Mouse (Mus musculus) G1E (cell line): Measurements from ENCODE around the gene Mmp28. TPM values are rescaled to one million over a fixed set of nuclear protein-coding genes. Genes with fewer than 3 reads are reported as not detected.

Source experiments
- ATAC-seq: 2 replicates; pipeline ENCODE4 v1.8.0; 2016; ENCODE audit warnings: mild to moderate bottlenecking; ENCODE audit not compliant: insufficient number of reproducible peaks, poor library complexity, low FRiP score, severe bottlenecking; ENCODE audit errors: extremely low read depth
- DNase-seq: peaks from one replicate; pipeline ENCODE4 v3.0.0; 2012; ENCODE audit warnings: low spot score
- H3K27me3 ChIP-seq: 2 replicates; pipeline ENCODE4 v1.6.1; 2012; ENCODE audit warnings: mild to moderate bottlenecking, low read length, inconsistent platforms; ENCODE audit not compliant: insufficient read depth
- H3K36me3 ChIP-seq: replicated peaks from 2 replicates; pipeline ENCODE3; 2012; ENCODE audit warnings: mild to moderate bottlenecking, inconsistent platforms
- H3K4me1 ChIP-seq: 2 replicates; pipeline ENCODE4 v1.6.1; 2012; ENCODE audit warnings: low read depth, low read length, inconsistent platforms, mixed read lengths; ENCODE audit not compliant: insufficient read depth
- H3K4me3 ChIP-seq: 2 replicates; pipeline ENCODE4 v1.5.1; 2012; ENCODE audit warnings: low read depth, mild to moderate bottlenecking, inconsistent platforms, low read length, moderate library complexity, mixed read lengths
- H3K9me3 ChIP-seq: replicated peaks from 2 replicates; pipeline ENCODE4 v1.6.1; 2012; ENCODE audit warnings: inconsistent platforms
- CTCF ChIP-seq: IDR thresholded peaks from 2 replicates; pipeline ENCODE4 v1.5.1; 2012; ENCODE audit warnings: low read depth, low read length, inconsistent platforms, mixed read lengths
- GATA1 ChIP-seq: IDR thresholded peaks from 2 replicates; pipeline ENCODE4 v1.6.1; 2012; ENCODE audit warnings: borderline replicate concordance, low read length, inconsistent platforms, mixed read lengths
- GATA2 ChIP-seq: IDR thresholded peaks from 2 replicates; pipeline ENCODE4 v1.6.1; 2012; ENCODE audit warnings: low read depth, low read length, inconsistent platforms, borderline replicate concordance
- POLR2AphosphoS5 ChIP-seq: IDR thresholded peaks from 2 replicates; pipeline ENCODE4 v1.6.1; 2012; ENCODE audit warnings: low read depth, low read length, inconsistent platforms; ENCODE audit not compliant: insufficient replicate concordance
- TAL1 ChIP-seq: conservative IDR thresholded peaks from 2 replicates; pipeline ENCODE4 v1.6.1; 2012; ENCODE audit warnings: low read depth, low read length, inconsistent platforms, mixed read lengths
- polyA plus RNA-seq: library from polyadenylated mRNA; stranded (reverse); fragments of >175 nt; gene quantifications from 2 replicates; pipeline ENCODE4 v1.2.3, GENCODE M21; 2012
- total RNA-seq, 2 experiments: library from RNA; stranded (forward) in 1 of 2; stranded (reverse) in 1 of 2; fragments of 200-1000 nt in 1 of 2; fragments of >200 nt in 1 of 2; fragmentation: Nextera tagmentation in 1 of 2; gene quantifications; 2 replicates each; pipeline ENCODE4 v1.2.3; 2014 to 2017

The Mmp28 gene
- total and polyA plus RNA-seq, 3 experiments: 0.11 TPM; not detected in 2

GRCm38 (mm10) chr11:83417708-83418107, 45.2 kb downstream of the Mmp28 start:
- ATAC-seq: no peak
- peaks cover 16% of the 10 kb centered on the region for H3K27me3 ChIP-seq

GRCm38 (mm10) chr11:83417080-83417479, 45.8 kb downstream of the Mmp28 start:
- DNase-seq (peak; percentile 50), ATAC-seq (no peak)
- H3K36me3 ChIP-seq: no peaks in the 10 kb centered on the region
- TF ChIP-seq CTCF (no peak), POLR2AphosphoS5 (no peak), TAL1 (no peak), GATA2 (no peak), GATA1 (no peak)
- peaks cover 18% of the 10 kb centered on the region; the same call in 1 of the 2 replicates for H3K27me3 ChIP-seq
- H3K4me1 ChIP-seq: no peaks in the 10 kb centered on the region
- no peak overlapping the region for H3K4me3 ChIP-seq
- peaks cover 3% of the 10 kb centered on the region; the same call in 1 of the 2 replicates for H3K9me3 ChIP-seq

More at GRCm38 (mm10) chr11:83417708-83418107, 45.2 kb downstream of the Mmp28 start:
- H3K4me1 ChIP-seq: no peaks in the 10 kb centered on the region
- no peaks in the 10 kb centered on the region for H3K36me3 ChIP-seq
- no peak for DNase-seq
- no peak overlapping the region for H3K4me3 ChIP-seq
- peaks cover 3% of the 10 kb centered on the region; the same call in 1 of the 2 replicates for H3K9me3 ChIP-seq
- TF ChIP-seq TAL1: no peak
- TF ChIP-seq GATA2: no peak
- TF ChIP-seq POLR2AphosphoS5: no peak
- TF ChIP-seq GATA1: no peak
- no peak for TF ChIP-seq CTCF

- ATAC-seq (no peak), DNase-seq (no peak)
- Histone ChIP-seq H3K36me3 (peaks cover 6% of the 10 kb centered on the region), H3K4me1 (no peaks in the 10 kb centered on the region), H3K9me3 (no peaks in the 10 kb centered on the region), H3K4me3 (no peak overlapping the region), H3K27me3 (peaks cover 30% of the 10 kb centered on the region)
- TF ChIP-seq TAL1: no peak
Measured at GRCm38 (mm10) chr11:83410510-83410909, 52.4 kb downstream of the Mmp28 start.

- no peak for TF ChIP-seq TAL1
- no peak for TF ChIP-seq POLR2AphosphoS5
- no peak for TF ChIP-seq GATA1
- TF ChIP-seq CTCF: no peak
- TF ChIP-seq GATA2: no peak
Measured at GRCm38 (mm10) chr11:83409792-83410291, 53.0 kb downstream of the Mmp28 start.

GRCm38 (mm10) chr11:83409087-83409754, 53.6 kb downstream of the Mmp28 start, which contains the start of gene Rasl10b:
Gene Rasl10b (plus strand): TSS chr11:83409137.
- no peak for ATAC-seq
- TF ChIP-seq POLR2AphosphoS5: no peak
- no peak for TF ChIP-seq CTCF
- TF ChIP-seq TAL1: no peak
- no peak for TF ChIP-seq GATA1
- TF ChIP-seq GATA2: no peak
- H3K9me3 ChIP-seq: no peaks in the 10 kb centered on the region
- no peak within 1 kb of the TSS for H3K4me3 ChIP-seq
- peaks cover 30% of the 10 kb centered on the region for H3K27me3 ChIP-seq
- no peak for DNase-seq
- no peaks in the 10 kb centered on the region for H3K4me1 ChIP-seq
- H3K36me3 ChIP-seq: peaks cover 16% of the 10 kb centered on the region

More at GRCm38 (mm10) chr11:83409792-83410291, 53.0 kb downstream of the Mmp28 start:
- DNase-seq (no peak), ATAC-seq (no peak)
- H3K4me1 ChIP-seq: no peaks in the 10 kb centered on the region
- H3K27me3 ChIP-seq: peaks cover 30% of the 10 kb centered on the region
- H3K4me3 ChIP-seq: no peak overlapping the region
- no peaks in the 10 kb centered on the region for H3K9me3 ChIP-seq
- H3K36me3 ChIP-seq: peaks cover 10% of the 10 kb centered on the region

- H3K27me3 ChIP-seq: peaks cover 30% of the 10 kb centered on the region
- DNase-seq: no peak
- no peaks in the 10 kb centered on the region for H3K9me3 ChIP-seq
- no peak for TF ChIP-seq CTCF
- TF ChIP-seq TAL1: no peak
- TF ChIP-seq GATA2: no peak
- no peak for TF ChIP-seq GATA1
- no peak for TF ChIP-seq POLR2AphosphoS5
- H3K4me3 ChIP-seq: no peak overlapping the region
- H3K4me1 ChIP-seq: no peaks in the 10 kb centered on the region
- peaks cover 26% of the 10 kb centered on the region for H3K36me3 ChIP-seq
- no peak for ATAC-seq
Measured at GRCm38 (mm10) chr11:83408242-83408641, 54.6 kb downstream of the Mmp28 start.
